Mouse (Mus musculus) hindbrain, embryonic 15.5 days (tissue): ENCODE data around the gene Gpr68. TPM values are rescaled to one million over a fixed set of nuclear protein-coding genes. Genes with fewer than 3 reads are reported as not detected.
A peak's percentile ranks its signal among the peaks of the same experiment; 100 is the strongest.

ENCODE experiments used
- ATAC-seq: fragments of 200-750 bp; cut with Nextera tagmentation; 2 replicates; pipeline ENCODE4 v1.8.0; 2017; ENCODE audit warnings: low read depth, moderate number of reproducible peaks, moderate TSS enrichment; ENCODE audit not compliant: low FRiP score
- H3K27ac ChIP-seq: fragments of 300-500 bp; sonication (generic); replicated peaks from 2 replicates; pipeline ENCODE4 v1.5.1; 2015; ENCODE audit warnings: mild to moderate bottlenecking, inconsistent platforms
- H3K27me3 ChIP-seq: fragments of 300-500 bp; sonication (generic); 2 replicates; pipeline ENCODE4 v1.6.1; 2015; ENCODE audit warnings: control low read depth, inconsistent platforms
- H3K36me3 ChIP-seq: fragments of 300-500 bp; sonication (generic); 2 replicates; pipeline ENCODE4 v1.6.1; 2015; ENCODE audit warnings: control low read depth, inconsistent platforms
- H3K4me1 ChIP-seq: fragments of 300-500 bp; sonication (generic); replicated peaks from 2 replicates; pipeline ENCODE4 v1.6.1; 2015; ENCODE audit warnings: control low read depth, inconsistent platforms
- H3K4me2 ChIP-seq: fragments of 300-500 bp; sonication (generic); 2 replicates; pipeline ENCODE4 v1.6.1; 2015; ENCODE audit warnings: moderate library complexity, mild to moderate bottlenecking, inconsistent platforms
- H3K4me3 ChIP-seq: fragments of 300-500 bp; sonication (generic); 2 replicates; pipeline ENCODE4 v1.5.1; 2015; ENCODE audit warnings: mild to moderate bottlenecking, inconsistent platforms
- H3K9ac ChIP-seq: fragments of 300-500 bp; sonication (generic); 2 replicates; pipeline ENCODE4 v1.6.1; 2015; ENCODE audit warnings: inconsistent platforms
- H3K9me3 ChIP-seq: fragments of 300-500 bp; sonication (generic); 2 replicates; pipeline ENCODE4 v1.6.1; 2016; ENCODE audit warnings: control low read depth, inconsistent platforms
- WGBS: fragments of 180-500 bp; shearing (Covaris S2); methylation state at CpG from one replicate; pipeline ENCODE4 v1.1.7; 2015; 5-methylcytosine and 5-hydroxymethylcytosine counted together
- polyA plus RNA-seq: library from polyadenylated mRNA; unstranded; fragments of >200 nt; fragmentation: Nextera tagmentation; extraction: Ambion mirVana; gene quantifications from 2 replicates; pipeline ENCODE4 v1.2.1, GENCODE M21; 2015

Gene Gpr68
- polyA plus RNA-seq, 1 experiment from 2014 or later = 6.1 TPM

DNA sequence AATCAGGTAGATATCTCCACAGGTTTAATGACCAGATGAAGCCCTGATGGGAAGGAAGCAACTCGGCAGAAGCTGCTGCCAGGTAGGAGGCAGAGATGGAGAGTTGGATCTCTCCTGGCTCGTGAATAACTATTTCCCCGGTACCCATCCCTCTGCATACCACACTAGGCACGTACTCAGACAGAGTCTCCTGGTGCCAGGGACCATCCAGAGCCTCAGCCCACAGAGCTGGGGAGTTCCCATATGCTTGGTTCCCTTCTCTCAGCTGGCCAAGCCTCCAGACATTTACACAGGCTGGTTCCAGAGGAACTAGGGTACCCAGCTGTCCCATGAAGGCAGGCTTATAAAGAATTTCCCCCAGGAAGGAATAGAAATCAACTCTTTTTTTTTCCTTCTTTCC lies 21.1 kb downstream of the Gpr68 start:
- no peaks in the 10 kb centered on the region for H3K27me3 ChIP-seq
- ATAC-seq = no peak
- 89% methylated on average over 4 of the region's 4 CpGs for WGBS
- H3K27ac ChIP-seq = no peak overlapping the region
- H3K4me3 ChIP-seq = no peak overlapping the region
- no peaks in the 10 kb centered on the region for H3K9me3 ChIP-seq
- no peak overlapping the region for H3K4me2 ChIP-seq
- no peak overlapping the region for H3K9ac ChIP-seq
- peaks cover 11% of the 10 kb centered on the region; the same call in 1 of the 2 replicates for H3K4me1 ChIP-seq
- no peaks in the 10 kb centered on the region for H3K36me3 ChIP-seq

DNA sequence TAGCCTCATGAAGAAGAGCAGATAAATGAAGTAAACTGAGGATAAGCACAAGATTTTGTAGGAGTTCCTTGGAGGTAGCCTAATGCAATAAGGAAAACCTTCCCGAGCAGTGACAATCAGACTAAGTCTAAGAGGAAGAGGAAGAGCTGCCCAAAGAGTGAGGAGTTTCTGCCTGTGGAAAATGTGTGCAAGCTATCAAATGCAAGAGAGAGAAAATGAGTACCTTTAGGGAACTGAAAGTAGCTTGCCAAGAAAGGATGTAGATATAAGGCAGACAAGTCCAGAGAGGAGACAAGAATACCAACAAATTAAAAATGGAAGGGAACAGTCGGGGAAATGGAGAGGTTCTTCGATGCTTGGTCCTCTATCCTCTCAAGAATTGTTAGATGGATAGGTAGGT lies 22.4 kb downstream of the Gpr68 start:
- ATAC-seq = no peak

DNA sequence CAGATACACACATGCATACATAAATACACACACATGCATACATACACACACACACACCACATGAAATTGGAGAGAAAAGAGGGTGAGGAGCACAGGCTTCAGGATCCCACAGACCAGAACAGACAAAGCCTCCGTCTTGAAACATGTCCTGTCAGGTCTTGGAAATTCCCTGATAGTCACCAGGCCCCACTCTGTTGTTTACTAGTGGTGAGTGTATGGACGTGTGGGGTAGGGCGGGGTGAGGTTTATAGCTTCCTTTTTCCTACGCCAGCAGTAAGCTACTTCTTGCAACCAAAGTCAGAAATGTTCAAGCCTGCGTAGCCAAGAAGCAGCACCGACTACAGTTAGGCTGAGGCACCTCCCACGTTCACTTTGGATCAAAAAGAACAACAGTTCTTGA lies 24.8 kb downstream of the Gpr68 start:
- Histone ChIP-seq H3K9me3 (no peaks in the 10 kb centered on the region), H3K4me2 (no peak overlapping the region), H3K27ac (no peak overlapping the region), H3K27me3 (no peaks in the 10 kb centered on the region), H3K4me3 (no peak overlapping the region), H3K36me3 (no peaks in the 10 kb centered on the region), H3K9ac (no peak overlapping the region), H3K4me1 (peaks cover 6% of the 10 kb centered on the region; the same call in 1 of the 2 replicates)
- WGBS = 87% methylated on average over 7 of the region's 7 CpGs
- no peak for ATAC-seq

More for the DNA sequence above, 22.4 kb downstream of the Gpr68 start:
- no peaks in the 10 kb centered on the region for H3K36me3 ChIP-seq
- H3K4me1 ChIP-seq = peaks cover 11% of the 10 kb centered on the region; the same call in 1 of the 2 replicates
- no peaks in the 10 kb centered on the region for H3K27me3 ChIP-seq
- WGBS = 93% methylated on average over 3 of the region's 3 CpGs
- no peaks in the 10 kb centered on the region for H3K9me3 ChIP-seq
- no peak overlapping the region for H3K9ac ChIP-seq
- H3K4me3 ChIP-seq = no peak overlapping the region
- H3K27ac ChIP-seq = no peak overlapping the region
- H3K4me2 ChIP-seq = no peak overlapping the region

DNA sequence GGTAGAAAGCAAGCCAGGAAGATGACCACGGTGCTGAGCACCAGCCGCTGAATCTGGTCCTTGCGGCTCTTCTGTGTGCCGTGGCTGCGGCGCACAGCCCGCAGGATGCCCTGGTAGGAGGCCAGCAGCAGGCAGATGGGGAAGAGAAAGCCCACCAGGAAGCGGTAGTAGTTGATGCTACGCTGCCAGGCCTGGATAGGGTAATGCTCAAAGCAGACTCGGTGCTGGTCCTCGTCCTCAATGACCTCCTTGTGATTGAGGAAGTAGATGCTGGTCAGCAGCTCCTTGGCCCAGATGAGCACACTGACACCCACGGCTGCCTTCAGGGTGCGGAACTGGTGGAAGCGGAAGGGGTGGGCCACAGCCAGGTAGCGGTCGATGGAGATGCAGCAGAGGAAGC lies 29.4 kb downstream of the Gpr68 start:
- Histone ChIP-seq H3K9me3 (no peaks in the 10 kb centered on the region), H3K4me2 (no peak overlapping the region), H3K36me3 (no peaks in the 10 kb centered on the region), H3K9ac (no peak overlapping the region), H3K27me3 (no peaks in the 10 kb centered on the region), H3K4me3 (no peak overlapping the region), H3K4me1 (no peaks in the 10 kb centered on the region), H3K27ac (no peak overlapping the region)
- WGBS = 87% methylated on average over 16 of the region's 16 CpGs
- ATAC-seq = no peak

DNA sequence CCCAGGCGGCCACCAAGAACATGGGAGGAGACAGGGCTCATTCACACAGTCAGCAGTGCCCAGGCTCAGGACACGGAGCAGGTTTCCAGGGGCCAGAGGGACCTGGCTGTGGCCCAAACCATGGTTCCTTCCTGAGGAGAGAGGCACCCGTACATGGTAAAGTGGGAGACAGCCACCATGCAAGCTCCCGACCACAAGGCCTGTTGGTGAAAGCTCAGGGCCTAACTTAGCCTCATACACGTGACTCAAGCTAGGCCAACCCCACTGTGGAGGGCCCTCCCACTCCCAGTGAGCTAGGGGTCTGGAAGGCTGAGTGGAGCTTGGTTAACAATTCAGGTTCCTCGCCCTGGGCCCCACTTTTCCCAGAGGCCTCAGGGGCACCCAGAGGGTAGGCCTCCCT lies 30.1 kb downstream of the Gpr68 start:
- no peaks in the 10 kb centered on the region for H3K36me3 ChIP-seq
- H3K4me1 ChIP-seq = no peaks in the 10 kb centered on the region
- 0 out of 2 replicates have a peak, but pooled peaks have one; percentile 11 for ATAC-seq
- H3K9me3 ChIP-seq = no peaks in the 10 kb centered on the region
- H3K27me3 ChIP-seq = no peaks in the 10 kb centered on the region
- no peak overlapping the region for H3K27ac ChIP-seq
- no peak overlapping the region for H3K9ac ChIP-seq
- H3K4me2 ChIP-seq = no peak overlapping the region
- 83% methylated on average over 6 of the region's 6 CpGs for WGBS
- no peak overlapping the region for H3K4me3 ChIP-seq

GRCm38 (mm10) chr12:100875960-100876359 lies 32.0 kb downstream of the Gpr68 start:
- Histone ChIP-seq H3K4me1 (no peaks in the 10 kb centered on the region), H3K9ac (no peak overlapping the region), H3K4me2 (no peak overlapping the region), H3K36me3 (no peaks in the 10 kb centered on the region), H3K9me3 (no peaks in the 10 kb centered on the region), H3K27me3 (no peaks in the 10 kb centered on the region), H3K4me3 (no peak overlapping the region), H3K27ac (no peak overlapping the region)
- ATAC-seq = no peak
- WGBS = 75% methylated on average over 6 of the region's 6 CpGs

GRCm38 (mm10) chr12:100875553-100875952 lies 32.4 kb downstream of the Gpr68 start:
- Histone ChIP-seq H3K27me3 (no peaks in the 10 kb centered on the region), H3K27ac (no peak overlapping the region), H3K9ac (no peak overlapping the region), H3K9me3 (no peaks in the 10 kb centered on the region), H3K4me1 (no peaks in the 10 kb centered on the region), H3K4me3 (no peak overlapping the region), H3K36me3 (no peaks in the 10 kb centered on the region), H3K4me2 (no peak overlapping the region)
- WGBS = 72% methylated on average over 3 of the region's 3 CpGs
- no peak for ATAC-seq

DNA sequence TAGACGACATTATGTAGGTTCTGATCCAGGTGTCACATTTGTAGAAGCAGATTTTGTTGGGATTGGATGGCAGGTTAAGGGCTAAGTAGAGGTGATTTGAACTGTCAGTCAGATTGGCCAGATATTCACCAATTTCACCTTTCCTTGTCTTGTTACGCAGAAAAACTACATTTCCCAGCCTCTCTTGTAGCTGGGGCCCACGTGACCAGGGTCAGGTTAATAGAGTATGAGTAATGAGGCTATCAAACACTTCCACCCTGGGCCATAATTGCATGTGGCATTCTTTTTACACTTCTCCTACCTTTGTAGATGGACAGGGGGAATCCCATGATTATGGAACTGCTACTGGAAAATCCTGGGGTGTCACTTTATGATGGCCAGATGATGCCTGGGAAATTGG lies 34.4 kb downstream of the Gpr68 start:
- no peak overlapping the region for H3K27ac ChIP-seq
- 78% methylated on average over 3 of the region's 3 CpGs for WGBS
- ATAC-seq = no peak

GRCm38 (mm10) chr12:100871841-100872240 lies 36.2 kb downstream of the Gpr68 start:
- WGBS = 81% methylated on average over 2 of the region's 2 CpGs
- H3K4me3 ChIP-seq = no peak overlapping the region
- H3K27ac ChIP-seq = no peak overlapping the region
- no peak overlapping the region for H3K9ac ChIP-seq
- H3K27me3 ChIP-seq = no peaks in the 10 kb centered on the region
- no peaks in the 10 kb centered on the region for H3K36me3 ChIP-seq
- H3K4me2 ChIP-seq = no peak overlapping the region
- H3K4me1 ChIP-seq = no peaks in the 10 kb centered on the region
- H3K9me3 ChIP-seq = no peaks in the 10 kb centered on the region
- no peak for ATAC-seq

More for the DNA sequence above, 34.4 kb downstream of the Gpr68 start:
- no peaks in the 10 kb centered on the region for H3K36me3 ChIP-seq
- no peak overlapping the region for H3K4me3 ChIP-seq
- no peak overlapping the region for H3K9ac ChIP-seq
- no peak overlapping the region for H3K4me2 ChIP-seq
- no peaks in the 10 kb centered on the region for H3K9me3 ChIP-seq
- no peaks in the 10 kb centered on the region for H3K4me1 ChIP-seq
- H3K27me3 ChIP-seq = no peaks in the 10 kb centered on the region

- no peak for ATAC-seq
- H3K4me2 ChIP-seq = no peak overlapping the region
- WGBS = 93% methylated on average over 6 of the region's 6 CpGs
- no peak overlapping the region for H3K4me3 ChIP-seq
- no peak overlapping the region for H3K27ac ChIP-seq
- no peaks in the 10 kb centered on the region for H3K27me3 ChIP-seq
- H3K4me1 ChIP-seq = no peaks in the 10 kb centered on the region
- no peak overlapping the region for H3K9ac ChIP-seq
- no peaks in the 10 kb centered on the region for H3K9me3 ChIP-seq
- H3K36me3 ChIP-seq = no peaks in the 10 kb centered on the region
Measured at GRCm38 (mm10) chr12:100871234-100871633, 36.8 kb downstream of the Gpr68 start.

DNA sequence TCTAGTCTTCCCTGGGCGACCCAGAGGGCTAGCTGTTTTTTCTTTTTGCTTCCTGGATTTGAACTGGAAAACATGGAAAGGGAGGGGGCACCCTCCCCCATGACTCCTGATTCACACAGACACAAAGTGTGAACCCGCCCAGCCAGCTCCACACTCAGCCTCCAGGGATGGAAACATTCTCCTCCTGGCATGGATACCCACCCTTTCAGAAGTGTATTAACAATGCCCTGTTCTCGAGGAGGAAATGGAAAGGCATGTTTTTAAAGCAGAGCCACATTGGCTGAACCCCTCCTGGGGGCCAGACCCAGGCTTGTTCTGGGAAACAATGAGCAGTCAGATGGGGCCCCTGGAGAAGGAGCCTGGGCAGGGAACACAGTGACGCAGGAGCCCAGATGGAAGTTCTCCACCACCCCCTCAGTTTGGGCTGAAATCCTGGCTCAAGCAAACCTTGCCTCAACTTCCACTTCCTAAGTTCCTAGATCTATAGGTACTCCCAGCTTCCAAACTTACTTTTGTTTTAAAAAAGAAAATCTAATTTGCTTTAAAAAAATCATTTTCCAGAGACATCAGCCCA lies 39.9 kb downstream of the Gpr68 start:
- no peak for ATAC-seq
- no peak overlapping the region for H3K4me3 ChIP-seq
- 0 out of 2 replicates have a peak, but pooled peaks cover 8% of the 10 kb centered on the region for H3K4me1 ChIP-seq
- H3K9me3 ChIP-seq = no peaks in the 10 kb centered on the region
- no peak overlapping the region for H3K4me2 ChIP-seq
- no peaks in the 10 kb centered on the region for H3K27me3 ChIP-seq
- no peak overlapping the region for H3K27ac ChIP-seq
- H3K9ac ChIP-seq = no peak overlapping the region
- 63% methylated on average over 4 of the region's 4 CpGs for WGBS
- no peaks in the 10 kb centered on the region for H3K36me3 ChIP-seq

DNA sequence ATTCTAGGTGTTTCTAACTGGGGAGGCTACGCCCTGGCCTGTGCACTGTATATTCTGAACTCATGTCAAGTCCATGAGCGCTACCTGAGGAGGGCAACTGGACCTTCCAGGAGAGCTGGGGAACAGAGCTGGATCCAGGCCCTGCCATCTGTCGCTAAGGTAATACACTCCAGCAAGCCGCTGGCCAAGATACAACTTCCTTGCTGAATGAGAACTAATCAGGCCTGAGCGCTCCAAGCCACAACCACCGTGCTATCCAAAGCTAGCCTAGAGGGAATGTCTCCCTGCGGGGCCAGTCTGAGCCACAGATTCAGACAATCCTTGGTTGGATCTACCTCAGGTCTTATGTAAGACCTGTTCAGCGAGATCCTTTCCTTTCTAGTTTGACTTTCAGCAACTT lies 40.9 kb downstream of the Gpr68 start:
- 89% methylated on average over 8 of the region's 8 CpGs for WGBS
- no peak overlapping the region for H3K9ac ChIP-seq
- 0 out of 2 replicates have a peak, but pooled peaks cover 8% of the 10 kb centered on the region for H3K4me1 ChIP-seq
- no peak overlapping the region for H3K4me3 ChIP-seq
- no peak overlapping the region for H3K27ac ChIP-seq
- no peak overlapping the region for H3K4me2 ChIP-seq
- no peaks in the 10 kb centered on the region for H3K9me3 ChIP-seq
- ATAC-seq = no peak
- no peaks in the 10 kb centered on the region for H3K27me3 ChIP-seq
- H3K36me3 ChIP-seq = no peaks in the 10 kb centered on the region

DNA sequence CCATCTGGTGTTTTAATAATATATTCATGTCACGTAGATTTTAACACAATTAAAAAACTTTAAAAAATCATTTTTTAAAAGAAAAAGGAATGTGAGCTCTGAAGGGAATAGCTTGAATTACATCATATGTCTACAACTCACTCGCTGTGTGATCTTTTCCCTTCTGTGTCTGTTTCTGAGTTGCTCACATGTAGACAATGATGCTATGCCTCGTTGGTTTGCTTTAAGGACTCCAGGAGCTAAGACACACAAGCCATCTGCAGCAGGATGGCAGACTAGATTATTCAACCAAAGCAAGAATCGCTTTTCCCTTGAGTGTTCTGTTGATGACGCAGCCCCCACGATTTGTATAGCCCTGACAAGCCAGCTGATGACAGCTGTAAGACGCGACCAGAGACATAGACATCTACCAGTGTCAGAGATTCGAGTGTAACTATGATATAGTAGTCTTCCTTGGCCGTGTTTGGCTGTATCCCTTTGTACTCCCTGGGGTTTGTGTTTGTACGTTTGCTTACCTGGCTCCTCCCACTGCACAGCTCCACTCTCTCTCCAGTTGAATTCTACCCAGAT lies 42.4 kb downstream of the Gpr68 start:
- no peak for ATAC-seq
- Histone ChIP-seq H3K27ac (no peak overlapping the region), H3K4me2 (no peak overlapping the region)

More for the DNA sequence above, 42.4 kb downstream of the Gpr68 start:
- H3K9ac ChIP-seq = no peak overlapping the region
- 0 out of 2 replicates have a peak, but pooled peaks cover 8% of the 10 kb centered on the region for H3K4me1 ChIP-seq
- H3K4me3 ChIP-seq = no peak overlapping the region
- H3K27me3 ChIP-seq = no peaks in the 10 kb centered on the region
- no peaks in the 10 kb centered on the region for H3K9me3 ChIP-seq
- 55% methylated on average over 11 of the region's 11 CpGs for WGBS
- H3K36me3 ChIP-seq = no peaks in the 10 kb centered on the region
